Comparison of ENCODE assay signal across 24 mouse cellular contexts in genomic region chr2:94276103-94276502, GRCm38 (mm10).
DNase-seq lines count a peak whose midpoint lies in the region; ATAC-seq lines count a peak whose summit lies in the region.
"Had no signal": no experiment of that assay in that cellular context is flagged by ENCODE, and none has a peak within 500 bp of the region (broad histone marks: within the 10 kb centered on the region; RNA-seq: fewer than 3 reads in every experiment).

No protein-coding gene starts in this region.

- H3K27me3 ChIP-seq in forebrain, embryonic 13.5 days: no peaks in the 10 kb centered on the region

- H3K36me3 ChIP-seq in forebrain, embryonic 13.5 days (ENCODE audit: poor library complexity, severe bottlenecking): no peaks in the 10 kb centered on the region
- H3K36me3 ChIP-seq: embryonic facial prominence, embryonic 15.5 days; heart, embryonic 13.5 days; hindbrain, embryonic 12.5 days had no signal

- H3K9me3 ChIP-seq in forebrain, embryonic 13.5 days (replicated peaks): no peaks in the 10 kb centered on the region
- H3K9me3 ChIP-seq: embryonic facial prominence, embryonic 15.5 days; heart, embryonic 13.5 days; hindbrain, embryonic 12.5 days had no signal

- WGBS in forebrain, embryonic 13.5 days: 66% methylated on average over 4 of the region's 4 CpGs

- H3K9ac ChIP-seq in forebrain, embryonic 13.5 days: no peak overlapping the region
- H3K9ac ChIP-seq: embryonic facial prominence, embryonic 15.5 days; forebrain, postnatal 0 days; heart, embryonic 13.5 days; hindbrain, embryonic 12.5 days had no signal

- H3K27ac ChIP-seq in forebrain, embryonic 13.5 days: no peak overlapping the region
- H3K27ac ChIP-seq: embryonic facial prominence, embryonic 15.5 days; gastrocnemius, adult 2 months; heart, embryonic 13.5 days; hindbrain, embryonic 12.5 days had no signal

- no peak for DNase-seq in cerebellum, postnatal 4 days (ENCODE audit: low spot score in 2 of 2)
- DNase-seq in cerebellum, adult 18-20 months: peak; percentile 77 to 85
- peak; percentile 90 for DNase-seq in cerebellum, adult 9-11 months
- peak; percentile 81 for DNase-seq in cerebellum, postnatal 36 days
- no peak for DNase-seq in embryo, embryonic 9.5 days (ENCODE audit: extremely low spot score)
- no peak for DNase-seq in urinary bladder, postnatal 10 days (ENCODE audit: low spot score)
- DNase-seq: adrenal gland, postnatal 10 days; B cell, adult 2 months; forebrain, postnatal 0 days; gastrocnemius, adult 2 months; gastrocnemius, postnatal 25 days; heart, adult 11 months; heart, postnatal 4 days; kidney, adult 8-10 months had no signal

- H3K4me2 ChIP-seq in forebrain, embryonic 13.5 days: no peak overlapping the region
- H3K4me2 ChIP-seq: embryonic facial prominence, embryonic 15.5 days; heart, embryonic 13.5 days; hindbrain, embryonic 12.5 days had no signal

- peaks cover 11% of the 10 kb centered on the region for H3K4me1 ChIP-seq in forebrain, embryonic 13.5 days
- H3K4me1 ChIP-seq: hindbrain, embryonic 12.5 days had no signal

- peak; percentile 76 for ATAC-seq in cerebellum, adult (ENCODE audit: insufficient number of reproducible peaks, low FRiP score, low TSS enrichment)
- ATAC-seq in forebrain, embryonic 13.5 days: no peak
- ATAC-seq: CD4-positive, CD25-positive, alpha-beta regulatory T cell, adult 4 months; forebrain, postnatal 0 days; hindbrain, embryonic 16.5 days; inflammation-experienced regulatory T-cells, adult 6 months; intestine, postnatal 0 days had no signal

- no peak overlapping the region for H3K4me3 ChIP-seq in forebrain, embryonic 13.5 days
- H3K4me3 ChIP-seq: embryonic facial prominence, embryonic 15.5 days; erythroblast, embryonic 14.5 days; gastrocnemius, adult 2 months; heart, embryonic 13.5 days; hindbrain, embryonic 12.5 days had no signal

Comparison
In these comparisons a context has a peak if more than half of its experiments do, and no peak if none do; other contexts are left out.
1. DNase-seq: peak in cerebellum, adult 18-20 months (2 of 2), cerebellum, adult 9-11 months (single experiment) and cerebellum, postnatal 36 days (2 of 2); none in cerebellum, postnatal 4 days (0 of 2), embryo, embryonic 9.5 days (single experiment) and urinary bladder, postnatal 10 days (single experiment).